ENCODE assay signal across 12 mouse cellular contexts in genomic region chr14:76749178-76749577, GRCm38 (mm10).
DNase-seq lines count a peak whose midpoint lies in the region; ATAC-seq and TF ChIP-seq lines count a peak whose summit lies in the region.
"Had no signal": no experiment of that assay in that cellular context is flagged by ENCODE, and none has a peak within 500 bp of the region (broad histone marks: within the 10 kb centered on the region; RNA-seq: fewer than 3 reads in every experiment).

No protein-coding gene starts in this region.

- no peak overlapping the region for H3K27ac ChIP-seq in forebrain, postnatal 0 days (ENCODE audit: low read depth, low read length)
- no peak overlapping the region for H3K27ac ChIP-seq in forebrain, embryonic 14.5 days (ENCODE audit: low read depth, low read length)
- H3K27ac ChIP-seq in liver, adult 2 months (replicated peaks; ENCODE audit: insufficient read depth, low read depth, low read length), result no peak overlapping the region
- H3K27ac ChIP-seq in liver, embryonic 11.5 days (ENCODE audit: low read depth, low read length), result no peak overlapping the region
- H3K27ac ChIP-seq in stomach, postnatal 0 days (replicated peaks), result 0 out of 2 replicates have a peak overlapping the region, but pooled peaks have one; percentile 13
- no peak overlapping the region for H3K27ac ChIP-seq in limb, embryonic 10.5 days
- no peak overlapping the region for H3K27ac ChIP-seq in neural tube, embryonic 15.5 days (replicated peaks)
- H3K27ac ChIP-seq: lung, embryonic 15.5 days had no signal

- H3K79me2 ChIP-seq in liver, adult 2 months (ENCODE audit: control insufficient read depth, insufficient read depth, low read length), result no peaks in the 10 kb centered on the region

- 67% methylated on average over 7 of the region's 7 CpGs for WGBS in forebrain, postnatal 0 days
- 90% methylated on average over 7 of the region's 7 CpGs for WGBS in forebrain, embryonic 14.5 days
- 35% methylated on average over 7 of the region's 7 CpGs for WGBS in liver, adult 2 months
- 92% methylated on average over 7 of the region's 7 CpGs for WGBS in liver, embryonic 11.5 days
- WGBS in stomach, postnatal 0 days, result 76% methylated on average over 7 of the region's 7 CpGs
- 95% methylated on average over 7 of the region's 7 CpGs for WGBS in limb, embryonic 10.5 days
- WGBS in neural tube, embryonic 15.5 days, result 81% methylated on average over 7 of the region's 7 CpGs

- no peak overlapping the region for H3K4me2 ChIP-seq in forebrain, postnatal 0 days (ENCODE audit: low read depth)
- no peak overlapping the region for H3K4me2 ChIP-seq in forebrain, embryonic 14.5 days (ENCODE audit: low read length)
- H3K4me2 ChIP-seq in liver, embryonic 11.5 days, result no peak overlapping the region
- H3K4me2 ChIP-seq in stomach, postnatal 0 days (replicated peaks; ENCODE audit: low read depth), result no peak overlapping the region
- no peak overlapping the region for H3K4me2 ChIP-seq in neural tube, embryonic 15.5 days
- H3K4me2 ChIP-seq: lung, embryonic 15.5 days had no signal

- no peak for TF ChIP-seq EP300 in stomach, postnatal 0 days (optimal IDR thresholded peaks at IDR 0.05)

- peak; percentile 61 for ATAC-seq in forebrain, postnatal 0 days
- no peak for ATAC-seq in forebrain, embryonic 14.5 days
- ATAC-seq in liver, embryonic 11.5 days (replicated peaks; ENCODE audit: low FRiP score), result no peak
- no peak for ATAC-seq in stomach, postnatal 0 days (ENCODE audit: low FRiP score, low TSS enrichment)
- ATAC-seq in neural tube, embryonic 15.5 days (ENCODE audit: low FRiP score), result no peak

- no peaks in the 10 kb centered on the region for H3K4me1 ChIP-seq in forebrain, postnatal 0 days (ENCODE audit: insufficient read depth)
- no peaks in the 10 kb centered on the region for H3K4me1 ChIP-seq in forebrain, embryonic 14.5 days (ENCODE audit: control insufficient read depth, insufficient read depth, low read length)
- H3K4me1 ChIP-seq in liver, adult 2 months (ENCODE audit: control insufficient read depth, insufficient read depth, low read length), result no peaks in the 10 kb centered on the region
- H3K4me1 ChIP-seq in liver, embryonic 11.5 days (replicated peaks; ENCODE audit: control insufficient read depth, insufficient read depth, low read length), result no peaks in the 10 kb centered on the region
- peaks cover 5% of the 10 kb centered on the region; the same call in 1 of the 2 replicates for H3K4me1 ChIP-seq in stomach, postnatal 0 days (replicated peaks; ENCODE audit: control insufficient read depth, insufficient read depth)
- H3K4me1 ChIP-seq in limb, embryonic 10.5 days, result no peaks in the 10 kb centered on the region
- peaks cover 5% of the 10 kb centered on the region; the same call in 1 of the 2 replicates for H3K4me1 ChIP-seq in neural tube, embryonic 15.5 days

- no peaks in the 10 kb centered on the region for H3K36me3 ChIP-seq in forebrain, postnatal 0 days (ENCODE audit: insufficient read depth)
- H3K36me3 ChIP-seq in forebrain, embryonic 14.5 days (ENCODE audit: control insufficient read depth, insufficient read depth, low read length), result no peaks in the 10 kb centered on the region
- H3K36me3 ChIP-seq in liver, adult 2 months (ENCODE audit: control insufficient read depth, insufficient read depth, low read length), result no peaks in the 10 kb centered on the region
- H3K36me3 ChIP-seq in liver, embryonic 11.5 days (ENCODE audit: control insufficient read depth, insufficient read depth, low read length), result no peaks in the 10 kb centered on the region
- no peaks in the 10 kb centered on the region for H3K36me3 ChIP-seq in stomach, postnatal 0 days (ENCODE audit: control insufficient read depth, insufficient read depth, low read length)
- no peaks in the 10 kb centered on the region for H3K36me3 ChIP-seq in limb, embryonic 10.5 days
- H3K36me3 ChIP-seq in neural tube, embryonic 15.5 days, result no peaks in the 10 kb centered on the region
- H3K36me3 ChIP-seq: lung, embryonic 15.5 days had no signal

- no peak for DNase-seq in forebrain, postnatal 0 days
- DNase-seq in forebrain, embryonic 14.5 days (ENCODE audit: low spot score), result no peak
- DNase-seq in liver, adult 2 months (ENCODE audit: extremely low read depth, low read depth, low spot score), result peak; percentile 84
- no peak for DNase-seq in liver, embryonic 11.5 days (ENCODE audit: low spot score)
- DNase-seq in cerebellum, postnatal 25 days, result peak; percentile 81 to 82
- DNase-seq in stomach, postnatal 0 days (ENCODE audit: low spot score), result no peak
- DNase-seq in limb, embryonic 10.5 days (ENCODE audit: low spot score), result no peak
- DNase-seq: liver; thymus, postnatal 25 days had no signal

- no peak for TF ChIP-seq POLR2A in liver, adult 2 months (IDR thresholded peaks at IDR 0.05; ENCODE audit: extremely low read depth, insufficient read depth, low read length)

- no peak overlapping the region for H3K9ac ChIP-seq in forebrain, postnatal 0 days
- no peak overlapping the region for H3K9ac ChIP-seq in forebrain, embryonic 14.5 days (ENCODE audit: low read length)
- H3K9ac ChIP-seq in liver, adult 2 months (ENCODE audit: low read depth, low read length), result no peak overlapping the region
- no peak overlapping the region for H3K9ac ChIP-seq in liver, embryonic 11.5 days (ENCODE audit: low read depth, low read length)
- no peak overlapping the region for H3K9ac ChIP-seq in stomach, postnatal 0 days (ENCODE audit: low read length)
- H3K9ac ChIP-seq in neural tube, embryonic 15.5 days (replicated peaks), result no peak overlapping the region
- H3K9ac ChIP-seq: lung, embryonic 15.5 days had no signal

- no peaks in the 10 kb centered on the region for H3K27me3 ChIP-seq in forebrain, postnatal 0 days (ENCODE audit: insufficient read depth, low read length)
- H3K27me3 ChIP-seq in forebrain, embryonic 14.5 days (replicated peaks; ENCODE audit: control insufficient read depth, insufficient read depth, low read length), result no peaks in the 10 kb centered on the region
- no peaks in the 10 kb centered on the region for H3K27me3 ChIP-seq in liver, adult 2 months (ENCODE audit: control insufficient read depth, insufficient read depth, low read length)
- H3K27me3 ChIP-seq in liver, embryonic 11.5 days (replicated peaks; ENCODE audit: control insufficient read depth, insufficient read depth, low read length), result no peaks in the 10 kb centered on the region
- no peaks in the 10 kb centered on the region for H3K27me3 ChIP-seq in stomach, postnatal 0 days (ENCODE audit: control insufficient read depth, insufficient read depth, low read length)
- no peaks in the 10 kb centered on the region for H3K27me3 ChIP-seq in limb, embryonic 10.5 days (ENCODE audit: low read depth, poor library complexity, severe bottlenecking)
- no peaks in the 10 kb centered on the region for H3K27me3 ChIP-seq in neural tube, embryonic 15.5 days (replicated peaks)
- H3K27me3 ChIP-seq: lung, embryonic 15.5 days had no signal

- no peaks in the 10 kb centered on the region for H3K9me3 ChIP-seq in forebrain, postnatal 0 days (ENCODE audit: low read length)
- H3K9me3 ChIP-seq in forebrain, embryonic 14.5 days (replicated peaks; ENCODE audit: control insufficient read depth, low read length), result no peaks in the 10 kb centered on the region
- no peaks in the 10 kb centered on the region for H3K9me3 ChIP-seq in liver, embryonic 11.5 days (ENCODE audit: control insufficient read depth, low read length)
- no peaks in the 10 kb centered on the region for H3K9me3 ChIP-seq in stomach, postnatal 0 days (ENCODE audit: control insufficient read depth, low read length)
- H3K9me3 ChIP-seq in limb, embryonic 10.5 days (replicated peaks), result no peaks in the 10 kb centered on the region
- no peaks in the 10 kb centered on the region for H3K9me3 ChIP-seq in neural tube, embryonic 15.5 days (replicated peaks)
- H3K9me3 ChIP-seq: lung, embryonic 15.5 days had no signal

- no peak for TF ChIP-seq CTCF in forebrain, postnatal 0 days (IDR thresholded peaks at IDR 0.05; ENCODE audit: low read depth)
- no peak for TF ChIP-seq CTCF in liver, adult 2 months (IDR thresholded peaks at IDR 0.05; ENCODE audit: low read depth, low read length)
- no peak for TF ChIP-seq CTCF in stomach, postnatal 0 days (IDR thresholded peaks at IDR 0.05; ENCODE audit: low read depth)

- no peak overlapping the region for H3K4me3 ChIP-seq in forebrain, postnatal 0 days (ENCODE audit: low read depth, low read length)
- no peak overlapping the region for H3K4me3 ChIP-seq in forebrain, embryonic 14.5 days (ENCODE audit: low read depth, low read length)
- no peak overlapping the region for H3K4me3 ChIP-seq in liver, adult 2 months (ENCODE audit: insufficient read depth, low read depth, low read length)
- no peak overlapping the region for H3K4me3 ChIP-seq in liver, embryonic 11.5 days (ENCODE audit: low read depth, low read length)
- no peak overlapping the region for H3K4me3 ChIP-seq in stomach, postnatal 0 days (ENCODE audit: low read depth, low read length)
- no peak overlapping the region for H3K4me3 ChIP-seq in limb, embryonic 10.5 days
- H3K4me3 ChIP-seq in neural tube, embryonic 15.5 days (replicated peaks), result no peak overlapping the region
- H3K4me3 ChIP-seq: lung, embryonic 15.5 days; megakaryocyte, embryonic 14.5 days had no signal

Comparison
In these comparisons a context has a peak if more than half of its experiments do, and no peak if none do; other contexts are left out.
1. DNase-seq: peak in liver, adult 2 months (single experiment) and cerebellum, postnatal 25 days (2 of 2); none in forebrain, postnatal 0 days (single experiment), forebrain, embryonic 14.5 days (single experiment), liver, embryonic 11.5 days (single experiment), stomach, postnatal 0 days (single experiment) and limb, embryonic 10.5 days (single experiment).